Mouse (Mus musculus) cerebellum, postnatal 25 days (tissue): Measurements from ENCODE around the gene Banp.
A peak's percentile ranks its signal among the peaks of the same experiment; 100 is the strongest.

Source experiments
- DNase-seq, 2 experiments: peaks; one replicate each; pipeline ENCODE4 v3.0.0; 2021; ENCODE audit warnings: mixed read lengths in 2 of 2

The Banp gene

GRCm38 (mm10) chr8:122022705-122023104, 73.2 kb downstream of the Banp start:
- DNase-seq = no peak

- no peak for DNase-seq
These were observed 76.0 kb downstream of the Banp start for GRCm38 (mm10) chr8:122025546-122025945.

GRCm38 (mm10) chr8:122028116-122028515, 78.6 kb downstream of the Banp start:
- DNase-seq = no peak

- peak; percentile 58 to 68 for DNase-seq
These were observed 81.4 kb downstream of the Banp start for GRCm38 (mm10) chr8:122030965-122031364.

GRCm38 (mm10) chr8:122032741-122033140, 83.2 kb downstream of the Banp start:
- DNase-seq = no peak

- no peak for DNase-seq
These were observed 86.0 kb downstream of the Banp start for GRCm38 (mm10) chr8:122035543-122035942.

GRCm38 (mm10) chr8:122036325-122036724, 86.8 kb downstream of the Banp start:
- DNase-seq = no peak

GRCm38 (mm10) chr8:122037279-122037678, 87.7 kb downstream of the Banp start:
- DNase-seq = no peak

- DNase-seq = no peak
These were observed 88.5 kb downstream of the Banp start for GRCm38 (mm10) chr8:122038076-122038475.

- DNase-seq = no peak
These were observed 89.9 kb downstream of the Banp start for GRCm38 (mm10) chr8:122039452-122039851.

GRCm38 (mm10) chr8:122047206-122047870, 97.8 kb downstream of the Banp start:
- no peak for DNase-seq

- DNase-seq = peak; percentile 65 to 69
These were observed 99.7 kb downstream of the Banp start for GRCm38 (mm10) chr8:122049266-122049665.

- no peak for DNase-seq
These were observed 100.4 kb downstream of the Banp start for GRCm38 (mm10) chr8:122049923-122050322.

GRCm38 (mm10) chr8:122050620-122051019, 101.1 kb downstream of the Banp start:
- DNase-seq = peak; percentile 60 to 61

GRCm38 (mm10) chr8:122055321-122055720, 105.8 kb downstream of the Banp start:
- no peak for DNase-seq

- no peak for DNase-seq
These were observed 106.6 kb downstream of the Banp start for GRCm38 (mm10) chr8:122056113-122056512.

- no peak for DNase-seq
These were observed 107.3 kb downstream of the Banp start for GRCm38 (mm10) chr8:122056882-122057281.

GRCm38 (mm10) chr8:122058510-122058909, 109.0 kb downstream of the Banp start:
- DNase-seq = no peak

GRCm38 (mm10) chr8:122058951-122059350, 109.4 kb downstream of the Banp start:
- DNase-seq = no peak

GRCm38 (mm10) chr8:122062508-122063223, 113.1 kb downstream of the Banp start:
- DNase-seq = no peak

- DNase-seq = no peak
These were observed 114.8 kb downstream of the Banp start for GRCm38 (mm10) chr8:122064353-122064752.

- DNase-seq = no peak
These were observed 118.4 kb downstream of the Banp start for GRCm38 (mm10) chr8:122067783-122068505.

GRCm38 (mm10) chr8:122068609-122069008, 119.1 kb downstream of the Banp start:
- no peak for DNase-seq

GRCm38 (mm10) chr8:122069281-122069680, 119.7 kb downstream of the Banp start:
- DNase-seq = no peak
